Mouse (Mus musculus) gastrocnemius, postnatal 4 days (tissue): ENCODE measurements around the gene Krtap24-1. TPM values are rescaled to one million over a fixed set of nuclear protein-coding genes. Genes with fewer than 3 reads are reported as not detected.

Experiments
- DNase-seq, 2 experiments: peaks; one replicate each; pipeline ENCODE4 v3.0.0; 2021 to 2022; ENCODE audit warnings: low spot score in 2 of 2, mixed read lengths in 2 of 2
- long read RNA-seq, 2 experiments: library from polyadenylated mRNA; stranded (forward); transcript quantifications; one replicate each; pipeline ENCODE4 v2.0.0; 2021
- total RNA-seq, 2 experiments: library from RNA; stranded (reverse); gene quantifications; 2 replicates each; pipeline ENCODE4 v1.2.3; 2021

The Krtap24-1 gene
- not detected for total RNA-seq
- long read RNA-seq, experiment 1, result 0 reads
- long read RNA-seq, experiment 2, result 0 reads

DNA sequence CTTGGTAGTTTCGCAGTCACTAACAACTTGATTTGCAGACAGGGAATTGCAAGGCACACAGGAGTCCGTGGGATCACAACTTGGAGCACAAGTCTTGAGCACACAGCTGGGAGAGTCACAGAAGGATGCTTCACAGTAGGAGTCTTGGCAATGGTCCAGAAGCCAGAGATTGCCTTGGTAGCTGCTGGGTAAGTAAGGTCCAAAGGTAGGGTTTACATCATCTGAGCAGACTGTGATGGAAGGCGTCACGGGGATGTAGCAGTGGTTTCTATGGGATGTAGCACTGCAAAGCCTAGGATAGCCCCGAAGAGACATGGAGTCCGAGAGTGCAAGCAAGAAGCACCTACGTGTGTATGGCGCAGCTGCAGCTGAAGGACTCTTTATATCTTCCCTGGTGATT, at the start of gene Krtap24-1:
Krtap24-1 (minus strand) TSS at position 358 of the 400 bp plus-strand sequence.
- no peak for DNase-seq

DNA sequence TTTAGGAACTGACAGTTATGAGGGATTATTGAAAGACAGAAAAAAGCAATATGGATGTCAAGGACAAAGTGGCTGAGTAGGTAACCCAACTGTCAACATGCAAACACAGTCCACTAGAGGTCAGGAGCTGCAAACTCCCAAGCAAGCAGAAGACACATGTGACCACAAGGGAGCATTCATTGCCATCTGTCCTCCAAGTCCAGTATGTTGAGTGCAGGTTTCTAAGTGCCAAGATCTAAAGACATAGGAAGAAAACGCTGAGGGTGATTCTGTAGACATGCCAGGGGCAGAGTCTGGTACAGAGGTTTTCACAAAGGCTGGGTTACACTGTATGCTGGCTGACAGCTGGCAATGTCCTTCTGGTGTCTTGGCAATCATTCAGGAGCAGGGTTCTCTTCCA, 45.3 kb upstream of the Krtap24-1 start:
- no peak for DNase-seq

DNA sequence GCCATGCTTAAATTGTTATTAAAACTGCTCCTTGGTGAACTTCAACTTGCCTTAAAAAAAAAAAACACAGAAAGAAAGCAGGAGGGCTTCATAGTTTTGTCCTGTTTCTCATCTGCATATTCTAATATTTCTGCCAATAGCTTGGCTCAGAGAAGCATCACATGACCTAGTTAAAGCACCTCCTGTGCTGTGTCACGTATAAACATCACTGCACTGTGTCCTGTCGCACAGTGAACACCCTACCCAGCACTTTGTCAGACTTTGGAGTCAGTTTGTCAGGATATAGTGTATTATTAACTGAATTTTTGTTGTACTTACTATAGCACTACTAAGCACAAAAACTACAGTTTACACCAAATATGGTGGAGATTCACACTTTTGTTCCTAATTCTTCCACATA, 39.9 kb upstream of the Krtap24-1 start:
- no peak for DNase-seq

DNA sequence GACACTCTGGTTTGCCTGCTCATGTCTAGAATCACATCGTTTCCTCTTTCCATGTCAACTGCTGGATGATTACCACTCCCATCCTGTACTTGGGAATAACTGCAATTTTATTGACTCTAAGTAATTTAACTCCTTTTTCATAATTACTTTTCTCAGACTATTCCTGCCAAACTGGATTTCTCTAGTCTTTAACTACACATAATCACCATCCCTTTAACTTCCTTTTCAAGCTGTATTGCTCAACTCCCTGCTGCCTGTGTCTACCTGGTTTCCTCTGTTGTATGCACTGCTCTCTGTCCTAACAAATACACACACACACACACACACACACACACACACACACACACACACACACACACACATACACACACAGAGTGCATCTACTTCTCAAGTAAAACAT, 39.0 kb upstream of the Krtap24-1 start:
- no peak for DNase-seq

- no peak for DNase-seq
These were observed 35.3 kb upstream of the Krtap24-1 start, which contains the start of gene Krtap26-1 for GRCm38 (mm10) chr16:88647358-88647846. Krtap26-1 (minus strand) TSS chr16:88647796.

- DNase-seq, result no peak
These were observed 34.5 kb upstream of the Krtap24-1 start for GRCm38 (mm10) chr16:88646366-88647111.

- no peak for DNase-seq
These were observed 28.0 kb upstream of the Krtap24-1 start for GRCm38 (mm10) chr16:88640053-88640452.

DNA sequence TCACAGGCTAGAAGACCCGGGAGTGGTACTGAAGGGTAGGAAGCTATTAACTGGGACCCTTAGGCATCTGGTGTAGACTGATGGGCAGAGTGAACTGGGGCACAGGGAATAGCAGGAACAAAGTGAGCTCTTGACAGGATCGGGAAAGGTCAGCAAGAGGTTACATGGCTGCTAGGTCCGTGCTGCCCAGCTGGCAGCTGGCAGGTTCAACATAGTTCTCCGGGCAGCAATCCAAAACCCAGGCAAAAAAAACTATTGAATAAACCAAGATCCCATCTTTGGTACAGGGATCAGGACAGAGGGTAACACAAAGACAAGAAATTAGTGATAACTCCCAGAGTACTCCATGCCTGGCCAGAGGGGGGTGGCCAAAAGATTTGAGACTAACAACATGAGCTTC, 23.1 kb upstream of the Krtap24-1 start:
- no peak for DNase-seq

- DNase-seq, result no peak
These were observed 19.4 kb upstream of the Krtap24-1 start for GRCm38 (mm10) chr16:88631474-88631873.

- no peak for DNase-seq
These were observed 15.5 kb upstream of the Krtap24-1 start, which contains the start of gene 2310079G19Rik for GRCm38 (mm10) chr16:88627566-88627965. 2310079G19Rik (minus strand) TSS chr16:88627666.

GRCm38 (mm10) chr16:88612712-88613111, 633 bp upstream of the Krtap24-1 start:
- DNase-seq, result no peak

DNA sequence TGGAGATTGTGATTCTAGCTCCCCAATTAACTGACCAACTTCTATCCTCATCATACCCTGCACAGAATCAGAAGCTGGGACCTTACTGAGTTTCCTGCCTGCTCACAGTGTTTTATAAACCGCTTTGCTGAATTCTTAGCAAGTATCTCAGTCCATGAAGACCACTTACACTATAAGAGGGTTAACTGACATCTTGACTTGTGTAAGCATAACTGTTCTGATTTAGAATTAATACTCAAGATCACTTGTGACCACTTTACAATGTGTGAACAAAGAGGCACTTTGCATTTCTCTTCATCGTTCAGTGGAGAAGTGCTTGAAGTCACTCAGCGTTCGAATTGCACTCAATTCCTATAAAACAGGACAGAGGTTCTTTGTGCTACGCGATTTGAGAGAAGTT, 7.5 kb downstream of the Krtap24-1 start:
- no peak for DNase-seq

GRCm38 (mm10) chr16:88602464-88602863, 9.6 kb downstream of the Krtap24-1 start:
- DNase-seq, result no peak

- no peak for DNase-seq
These were observed 11.8 kb downstream of the Krtap24-1 start for GRCm38 (mm10) chr16:88600303-88600702.

GRCm38 (mm10) chr16:88599504-88600237, 12.4 kb downstream of the Krtap24-1 start:
- DNase-seq, result no peak

DNA sequence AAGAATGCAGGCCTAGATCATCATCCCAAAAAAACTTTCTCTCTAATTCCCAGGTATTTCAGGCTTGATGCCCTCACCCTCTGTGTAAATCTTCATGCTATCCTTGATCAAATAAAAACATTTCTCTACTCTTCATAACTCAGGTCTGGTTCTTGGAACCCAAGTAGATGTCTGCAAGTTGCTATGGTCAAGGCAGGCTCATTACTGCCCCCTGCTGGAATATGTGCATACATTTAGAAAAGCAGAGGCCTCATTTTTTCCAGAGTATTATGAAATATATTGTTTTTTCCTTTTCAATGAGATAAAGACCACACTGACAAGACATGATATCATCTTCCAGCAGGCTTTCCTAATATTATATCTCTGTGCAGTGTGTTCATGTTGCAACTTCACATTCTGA, 19.3 kb downstream of the Krtap24-1 start:
- DNase-seq, result no peak

DNA sequence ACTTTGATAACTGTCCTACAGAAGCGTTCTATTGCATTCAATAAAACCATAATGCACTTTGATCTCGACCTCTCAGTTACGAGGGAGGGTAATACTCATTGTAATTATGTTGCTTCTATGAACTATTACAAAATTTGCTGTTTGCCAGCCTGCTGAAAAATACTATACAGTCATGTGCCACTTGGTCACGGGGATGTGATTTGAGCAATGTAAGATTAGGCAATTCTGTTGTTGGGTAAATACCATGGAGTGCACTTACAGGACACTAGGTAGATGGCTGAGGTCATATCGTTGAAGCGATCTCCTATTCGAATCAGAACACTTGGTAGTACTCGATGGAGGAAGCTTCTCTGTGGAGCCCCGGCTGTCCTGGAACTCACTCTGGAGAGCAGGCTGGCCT, 28.7 kb downstream of the Krtap24-1 start:
- DNase-seq, result no peak

- no peak for DNase-seq
These were observed 36.0 kb downstream of the Krtap24-1 start for GRCm38 (mm10) chr16:88575885-88576679.

GRCm38 (mm10) chr16:88572904-88573404, 39.1 kb downstream of the Krtap24-1 start:
- no peak for DNase-seq

DNA sequence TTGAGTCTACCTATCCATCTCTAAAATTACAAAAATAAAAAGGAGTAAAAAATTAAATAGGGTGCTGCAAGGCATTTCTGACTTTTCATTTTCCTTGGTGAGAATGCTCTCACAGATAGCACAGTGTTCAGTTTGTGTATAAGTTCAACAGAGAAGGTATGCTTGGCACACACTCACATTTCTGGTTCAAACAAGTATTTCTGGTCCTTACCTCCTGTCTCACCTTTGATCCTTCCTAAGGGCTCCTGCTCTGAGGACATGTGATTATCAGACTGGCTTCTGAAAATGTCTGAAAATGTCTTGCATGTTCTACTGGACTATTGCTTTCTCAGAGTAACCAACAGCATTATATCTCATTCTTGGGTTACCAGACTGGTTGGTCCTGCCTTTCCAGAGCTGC, 41.9 kb downstream of the Krtap24-1 start:
- DNase-seq, result no peak

DNA sequence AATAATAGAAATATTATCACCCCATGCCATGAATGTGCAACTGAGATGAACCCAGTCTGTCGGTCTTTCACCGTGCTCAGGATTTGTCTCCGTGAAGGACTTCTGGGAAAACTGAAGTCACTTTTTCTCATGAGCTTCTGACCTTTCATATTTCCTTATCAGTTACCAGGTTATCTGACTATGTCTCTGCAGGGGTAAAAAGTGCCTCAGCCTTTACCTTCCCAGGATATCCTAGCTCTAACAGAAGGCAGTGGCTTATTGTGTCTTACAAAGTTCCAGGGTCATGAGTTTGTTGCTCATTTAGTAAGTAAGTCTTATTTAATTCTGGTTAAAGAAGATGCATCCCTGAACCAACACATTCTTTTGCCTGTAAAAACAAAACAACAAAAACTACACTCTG, 42.3 kb downstream of the Krtap24-1 start:
- no peak for DNase-seq
